Mouse (Mus musculus) heart, embryonic 13.5 days (tissue): Measurements from ENCODE around the gene Mob1a. TPM values are rescaled to one million over a fixed set of nuclear protein-coding genes. Genes with fewer than 3 reads are reported as not detected.

Source experiments
- ATAC-seq: fragments of 200-750 bp; cut with Nextera tagmentation; 2 replicates; pipeline ENCODE4 v1.8.0; 2017; ENCODE audit warnings: moderate TSS enrichment; ENCODE audit not compliant: insufficient number of reproducible peaks, low FRiP score, low TSS enrichment; ENCODE audit errors: extremely low read depth
- H3K27ac ChIP-seq: fragments of 300-500 bp; sonication (generic); replicated peaks from 2 replicates; pipeline ENCODE4 v1.5.1; 2015; ENCODE audit warnings: moderate library complexity, mild to moderate bottlenecking, inconsistent platforms
- H3K27me3 ChIP-seq: fragments of 300-500 bp; sonication (generic); replicated peaks from 2 replicates; pipeline ENCODE4 v1.6.1; 2015; ENCODE audit warnings: mild to moderate bottlenecking, inconsistent platforms
- H3K36me3 ChIP-seq: fragments of 300-500 bp; sonication (generic); 2 replicates; pipeline ENCODE4 v1.6.1; 2015; ENCODE audit warnings: mild to moderate bottlenecking, inconsistent platforms
- H3K4me1 ChIP-seq: fragments of 300-500 bp; sonication (generic); 2 replicates; pipeline ENCODE4 v1.6.1; 2015; ENCODE audit warnings: inconsistent platforms
- H3K4me2 ChIP-seq: fragments of 300-500 bp; sonication (generic); 2 replicates; pipeline ENCODE4 v1.6.1; 2015; ENCODE audit warnings: inconsistent platforms, mild to moderate bottlenecking, moderate library complexity
- H3K4me3 ChIP-seq: fragments of 300-500 bp; sonication (generic); 2 replicates; pipeline ENCODE4 v1.5.1; 2015; ENCODE audit warnings: moderate library complexity, mild to moderate bottlenecking, inconsistent platforms
- H3K9ac ChIP-seq: fragments of 300-500 bp; sonication (generic); 2 replicates; pipeline ENCODE4 v1.6.1; 2015; ENCODE audit warnings: inconsistent platforms, mild to moderate bottlenecking, moderate library complexity
- H3K9me3 ChIP-seq: fragments of 300-500 bp; sonication (generic); 2 replicates; pipeline ENCODE4 v1.6.1; 2016; ENCODE audit warnings: inconsistent platforms
- WGBS: fragments of 180-500 bp; shearing (Covaris S2); methylation state at CpG from one replicate; pipeline ENCODE4 v1.1.7; 2015; ENCODE audit warnings: mixed read lengths; 5-methylcytosine and 5-hydroxymethylcytosine counted together
- polyA plus RNA-seq: library from polyadenylated mRNA; unstranded; fragments of >200 nt; fragmentation: Nextera tagmentation; extraction: Ambion mirVana; gene quantifications from 2 replicates; pipeline ENCODE4 v1.2.1, GENCODE M21; 2015

The Mob1a gene
- polyA plus RNA-seq, 1 experiment from 2014 or later = 30.7 TPM

- Histone ChIP-seq H3K9me3 (no peaks in the 10 kb centered on the region), H3K36me3 (peaks cover 29% of the 10 kb centered on the region), H3K27ac (no peak overlapping the region), H3K4me3 (no peak overlapping the region), H3K4me2 (0 out of 2 replicates have a peak overlapping the region, but pooled peaks have one; percentile 97), H3K27me3 (no peaks in the 10 kb centered on the region), H3K9ac (no peak overlapping the region), H3K4me1 (peaks cover 12% of the 10 kb centered on the region)
- ATAC-seq = no peak
These were observed 10.5 kb upstream of the Mob1a start for GRCm38 (mm10) chr6:83315293-83315692.

DNA sequence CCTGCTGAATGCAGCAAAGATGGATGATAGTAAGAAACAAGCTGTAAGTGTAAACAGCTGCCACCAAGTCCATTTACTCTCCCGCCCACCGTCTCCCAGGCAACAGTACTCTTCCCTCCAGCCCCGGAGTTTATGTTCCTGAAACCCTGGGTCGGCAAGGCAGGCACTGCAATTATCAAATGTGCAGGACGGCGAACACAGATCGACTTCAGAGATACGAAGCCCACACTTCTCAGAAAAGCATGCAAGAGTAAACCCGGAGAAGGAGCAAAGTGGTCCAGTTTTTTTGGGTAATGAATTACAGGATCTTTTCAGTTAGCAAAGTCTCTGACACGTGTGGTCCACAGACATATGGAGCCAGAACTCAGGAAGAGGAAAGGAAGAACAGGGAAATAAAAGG is 9.8 kb upstream of the Mob1a start:
- peaks cover 12% of the 10 kb centered on the region for H3K4me1 ChIP-seq
- H3K4me2 ChIP-seq = peak overlapping the region; percentile 97
- no peaks in the 10 kb centered on the region for H3K27me3 ChIP-seq
- H3K9ac ChIP-seq = peak overlapping the region; percentile 90
- H3K36me3 ChIP-seq = peaks cover 22% of the 10 kb centered on the region
- H3K4me3 ChIP-seq = peak overlapping the region; percentile 97
- no peaks in the 10 kb centered on the region for H3K9me3 ChIP-seq
- 20% methylated on average over 10 of the region's 10 CpGs for WGBS
- H3K27ac ChIP-seq = no peak overlapping the region
- no peak for ATAC-seq

- peak; percentile 94 for ATAC-seq
- H3K4me2 ChIP-seq = peak overlapping the region; percentile 97
- under 1% methylated on average over 52 of the region's 52 CpGs for WGBS
- H3K9ac ChIP-seq = peak overlapping the region; percentile 90
- peaks cover 12% of the 10 kb centered on the region for H3K4me1 ChIP-seq
- H3K27me3 ChIP-seq = no peaks in the 10 kb centered on the region
- H3K27ac ChIP-seq = no peak overlapping the region; the same call in 1 of the 2 replicates
- H3K36me3 ChIP-seq = peaks cover 10% of the 10 kb centered on the region; the same call in 1 of the 2 replicates
- peak overlapping the region; percentile 97 for H3K4me3 ChIP-seq
- no peaks in the 10 kb centered on the region for H3K9me3 ChIP-seq
These were observed 8.6 kb upstream of the Mob1a start for GRCm38 (mm10) chr6:83317108-83317741.

DNA sequence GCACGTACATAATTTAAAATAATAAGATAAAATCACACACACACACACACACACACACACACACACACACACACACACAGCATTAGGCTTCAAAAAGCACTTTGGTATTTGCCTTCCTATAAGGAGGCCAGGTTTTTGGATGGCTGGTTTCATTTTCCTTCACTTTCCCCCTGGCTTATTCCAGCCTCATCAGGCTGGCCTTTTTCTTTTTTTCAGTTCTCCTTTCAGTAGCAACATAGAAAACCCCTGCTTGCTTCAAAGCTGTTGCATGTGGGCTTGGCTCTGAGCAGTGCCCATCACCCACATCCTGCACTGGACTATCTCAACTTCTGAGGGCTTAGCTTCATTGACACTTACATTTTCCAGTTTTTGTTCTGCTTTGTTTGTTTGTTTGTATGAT is 3.9 kb upstream of the Mob1a start:
- 42% methylated on average over 1 of the region's 1 CpGs for WGBS
- no peak for ATAC-seq

DNA sequence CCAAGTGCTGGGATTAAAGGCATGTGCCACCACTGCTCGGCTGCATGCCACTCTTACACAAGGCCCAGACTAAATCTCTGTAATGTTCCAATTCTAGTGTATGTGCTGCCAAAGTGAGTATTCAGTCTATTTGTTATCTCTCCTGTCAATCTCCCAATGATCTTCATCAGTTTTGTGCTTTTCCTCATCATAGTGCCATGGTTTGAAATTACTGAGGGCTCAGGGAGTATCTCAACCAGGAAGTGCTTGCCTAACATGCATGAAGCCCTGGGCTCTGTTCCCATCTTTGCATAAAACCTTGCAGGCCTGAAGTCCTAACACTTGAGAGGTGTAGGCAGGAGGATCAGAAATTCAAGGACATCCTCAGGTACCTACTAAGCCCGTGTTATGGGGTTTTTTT is 3.0 kb upstream of the Mob1a start:
- Histone ChIP-seq H3K9ac (no peak overlapping the region), H3K27me3 (no peaks in the 10 kb centered on the region), H3K27ac (no peak overlapping the region), H3K36me3 (no peaks in the 10 kb centered on the region; the same call in 1 of the 2 replicates), H3K4me2 (no peak overlapping the region), H3K4me3 (no peak overlapping the region), H3K9me3 (no peaks in the 10 kb centered on the region), H3K4me1 (peaks cover 20% of the 10 kb centered on the region)
- no peak for ATAC-seq
- 63% methylated on average over 2 of the region's 2 CpGs for WGBS

More for the DNA sequence above, 3.9 kb upstream of the Mob1a start:
- Histone ChIP-seq H3K4me2 (no peak overlapping the region), H3K36me3 (no peaks in the 10 kb centered on the region), H3K4me3 (no peak overlapping the region), H3K27ac (no peak overlapping the region), H3K4me1 (peaks cover 14% of the 10 kb centered on the region), H3K27me3 (no peaks in the 10 kb centered on the region), H3K9ac (no peak overlapping the region), H3K9me3 (no peaks in the 10 kb centered on the region)

DNA sequence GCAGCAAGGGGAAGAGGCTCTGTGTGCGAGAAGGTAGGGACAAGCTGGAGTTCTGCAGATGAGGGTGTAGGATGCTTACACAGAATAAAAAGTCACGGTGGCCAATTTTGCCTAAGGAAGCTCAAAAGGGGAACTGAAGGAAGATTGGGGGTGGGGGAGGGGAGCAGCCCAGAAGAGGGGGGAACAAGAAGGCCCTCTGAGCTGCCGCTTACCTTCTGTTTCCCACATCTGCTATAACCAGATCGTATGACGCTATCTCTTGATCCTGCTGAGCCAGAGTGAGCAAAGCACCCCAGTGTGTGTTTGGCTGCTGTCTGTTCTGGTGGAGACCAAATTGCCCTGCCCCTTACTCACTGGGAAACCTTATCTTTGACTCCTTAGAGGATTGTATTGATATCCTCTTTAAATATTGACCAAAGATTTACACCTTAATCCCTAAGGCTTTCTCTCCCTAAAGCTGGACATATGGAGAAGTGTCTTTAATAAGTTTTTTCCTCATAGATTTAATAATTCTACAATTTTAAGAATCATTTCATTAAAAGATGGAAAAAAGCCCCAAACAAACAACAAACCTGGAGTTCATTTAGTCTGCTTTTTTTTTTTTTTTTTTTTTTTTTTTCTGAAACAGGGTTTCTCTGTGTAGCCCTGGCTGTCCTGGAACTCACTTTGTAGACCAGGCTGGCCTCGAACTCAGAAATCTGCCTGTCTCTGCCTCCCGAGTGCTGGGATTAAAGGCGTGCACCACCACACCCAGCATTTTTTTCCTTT is 2.0 kb upstream of the Mob1a start:
- peaks cover 22% of the 10 kb centered on the region for H3K4me1 ChIP-seq
- no peaks in the 10 kb centered on the region for H3K9me3 ChIP-seq
- H3K36me3 ChIP-seq = peaks cover 5% of the 10 kb centered on the region
- H3K4me2 ChIP-seq = no peak overlapping the region
- H3K27ac ChIP-seq = no peak overlapping the region
- ATAC-seq = no peak
- H3K27me3 ChIP-seq = no peaks in the 10 kb centered on the region
- H3K9ac ChIP-seq = 0 out of 2 replicates have a peak overlapping the region, but pooled peaks have one; percentile 4
- H3K4me3 ChIP-seq = no peak overlapping the region
- 63% methylated on average over 8 of the region's 8 CpGs for WGBS

GRCm38 (mm10) chr6:83326394-83326736 is 549 bp downstream of the Mob1a start:
- 4% methylated on average over 6 of the region's 6 CpGs for WGBS
- no peaks in the 10 kb centered on the region for H3K9me3 ChIP-seq
- H3K27ac ChIP-seq = peak overlapping the region; percentile 95
- peaks cover 30% of the 10 kb centered on the region for H3K36me3 ChIP-seq
- H3K9ac ChIP-seq = peak overlapping the region; percentile 95
- ATAC-seq = no peak
- peak overlapping the region; percentile 70 for H3K4me3 ChIP-seq
- H3K27me3 ChIP-seq = no peaks in the 10 kb centered on the region
- H3K4me2 ChIP-seq = peak overlapping the region; percentile 88
- peaks cover 22% of the 10 kb centered on the region for H3K4me1 ChIP-seq

DNA sequence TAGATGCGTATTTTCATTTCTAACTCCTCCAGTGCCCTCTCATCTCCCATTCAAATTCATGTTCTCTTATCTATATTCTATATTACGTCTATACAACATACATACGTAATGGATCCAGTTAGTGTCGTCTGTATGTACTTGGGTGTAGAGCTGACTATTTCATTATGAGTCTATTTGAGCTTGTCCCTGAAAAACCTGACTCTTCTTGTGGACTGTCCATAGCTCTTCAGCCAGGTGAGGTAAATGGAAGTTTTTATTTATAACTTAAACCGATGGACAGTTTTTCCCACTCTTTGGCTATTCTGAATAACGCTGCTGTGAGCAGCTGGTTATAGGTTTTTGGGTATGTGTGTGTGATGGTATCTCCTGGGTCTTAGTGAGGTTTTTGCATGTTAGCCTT is 945 bp downstream of the Mob1a start:
- Histone ChIP-seq H3K27me3 (no peaks in the 10 kb centered on the region), H3K4me3 (peak overlapping the region; percentile 70), H3K9me3 (no peaks in the 10 kb centered on the region), H3K36me3 (peaks cover 34% of the 10 kb centered on the region), H3K27ac (peak overlapping the region; percentile 95), H3K4me2 (peak overlapping the region; percentile 88), H3K4me1 (peaks cover 22% of the 10 kb centered on the region), H3K9ac (peak overlapping the region; percentile 95)
- 48% methylated on average over 6 of the region's 6 CpGs for WGBS
- ATAC-seq = no peak

DNA sequence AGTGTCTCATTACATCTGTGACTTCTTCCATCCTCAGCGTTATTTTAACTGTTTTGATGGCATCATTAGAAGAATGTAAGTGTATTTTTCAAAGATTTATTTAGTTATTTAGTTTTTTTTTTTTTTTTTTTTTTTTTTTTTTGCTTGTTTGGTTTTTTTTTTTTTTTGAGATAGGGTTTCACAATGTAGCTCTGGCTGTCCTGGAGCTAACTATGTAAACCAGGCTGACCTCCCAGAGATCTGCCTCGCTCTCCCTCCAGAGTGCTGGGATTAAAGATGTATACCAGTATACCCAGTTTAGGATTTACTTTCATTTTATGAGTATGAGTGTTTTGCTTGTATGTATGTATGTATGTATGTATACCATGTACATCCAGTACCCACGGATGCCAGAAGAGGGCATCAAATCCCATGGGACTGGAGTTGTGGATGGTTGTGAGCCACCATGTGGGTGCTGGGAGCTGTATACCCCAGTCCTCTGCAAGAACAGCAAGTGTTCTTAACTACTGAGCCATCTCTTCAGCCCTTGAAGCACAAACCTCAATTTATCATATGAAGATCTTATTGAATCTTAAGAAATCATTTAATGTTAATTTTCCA is 1.9 kb downstream of the Mob1a start:
- ATAC-seq = no peak
- Histone ChIP-seq H3K9ac (no peak overlapping the region), H3K9me3 (no peaks in the 10 kb centered on the region), H3K36me3 (peaks cover 42% of the 10 kb centered on the region), H3K4me3 (no peak overlapping the region), H3K27me3 (no peaks in the 10 kb centered on the region), H3K27ac (no peak overlapping the region), H3K4me2 (peak overlapping the region; percentile 88), H3K4me1 (peaks cover 22% of the 10 kb centered on the region)
- 88% methylated on average over 3 of the region's 3 CpGs for WGBS

DNA sequence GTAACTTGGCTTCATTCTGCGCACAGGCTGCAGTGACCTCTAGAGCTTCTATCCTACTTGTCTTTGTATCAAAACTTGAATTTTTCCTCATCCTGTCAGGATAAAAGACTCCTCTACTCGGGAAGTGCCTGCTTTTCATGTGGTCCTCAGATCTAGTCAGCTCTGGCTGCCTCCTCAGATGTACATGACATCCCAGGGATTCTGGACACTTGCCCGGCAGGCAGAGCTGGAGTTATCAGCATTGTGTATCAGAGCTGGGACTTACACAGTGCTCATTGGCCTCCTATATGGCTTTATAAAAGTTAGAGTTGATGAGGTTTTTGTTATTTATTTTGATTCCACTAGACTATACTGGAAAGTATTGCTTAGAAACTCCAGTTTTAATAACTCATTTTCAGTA is 15.6 kb downstream of the Mob1a start:
- Histone ChIP-seq H3K4me3 (no peak overlapping the region), H3K36me3 (peaks cover 72% of the 10 kb centered on the region), H3K27me3 (no peaks in the 10 kb centered on the region), H3K9me3 (no peaks in the 10 kb centered on the region), H3K9ac (no peak overlapping the region), H3K27ac (no peak overlapping the region), H3K4me1 (no peaks in the 10 kb centered on the region), H3K4me2 (no peak overlapping the region)
- no peak for ATAC-seq
- WGBS = 61% methylated on average over 3 of the region's 3 CpGs

GRCm38 (mm10) chr6:83342957-83343356 is 17.1 kb downstream of the Mob1a start:
- ATAC-seq = no peak
- H3K9ac ChIP-seq = no peak overlapping the region
- H3K27ac ChIP-seq = no peak overlapping the region
- H3K4me2 ChIP-seq = no peak overlapping the region
- 96% methylated on average over 2 of the region's 2 CpGs for WGBS
- no peaks in the 10 kb centered on the region for H3K9me3 ChIP-seq
- no peaks in the 10 kb centered on the region for H3K4me1 ChIP-seq
- no peak overlapping the region for H3K4me3 ChIP-seq
- H3K27me3 ChIP-seq = no peaks in the 10 kb centered on the region
- peaks cover 58% of the 10 kb centered on the region for H3K36me3 ChIP-seq
